Mouse (Mus musculus) lung, postnatal 4 days (tissue): Measurements from ENCODE around the gene Sgsm2.
A peak's percentile ranks its signal among the peaks of the same experiment; 100 is the strongest.

ENCODE experiments used
- DNase-seq, 2 experiments: peaks; one replicate each; pipeline ENCODE4 v3.0.0; 2021

Gene Sgsm2

DNA sequence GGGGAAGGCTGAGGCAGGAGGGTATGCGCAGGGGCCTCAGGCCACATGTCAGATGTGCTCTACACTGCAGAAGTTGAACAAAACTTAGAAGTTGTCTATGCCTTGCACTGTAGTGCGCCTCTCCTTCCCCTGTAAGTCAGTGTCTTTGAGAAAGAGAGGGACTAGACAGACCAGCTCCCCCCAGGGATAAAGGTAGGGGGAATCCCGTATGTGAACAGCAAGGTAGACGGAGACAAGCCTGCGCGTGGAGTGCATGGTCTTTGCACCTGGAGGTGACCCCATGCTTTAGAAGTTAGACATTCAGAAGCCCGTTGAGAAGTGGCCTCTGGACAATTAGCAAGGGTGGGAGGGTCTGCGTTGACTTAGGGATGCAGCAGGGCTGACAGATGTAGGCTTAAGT, 56.1 kb downstream of the Sgsm2 start:
- no peak for DNase-seq

DNA sequence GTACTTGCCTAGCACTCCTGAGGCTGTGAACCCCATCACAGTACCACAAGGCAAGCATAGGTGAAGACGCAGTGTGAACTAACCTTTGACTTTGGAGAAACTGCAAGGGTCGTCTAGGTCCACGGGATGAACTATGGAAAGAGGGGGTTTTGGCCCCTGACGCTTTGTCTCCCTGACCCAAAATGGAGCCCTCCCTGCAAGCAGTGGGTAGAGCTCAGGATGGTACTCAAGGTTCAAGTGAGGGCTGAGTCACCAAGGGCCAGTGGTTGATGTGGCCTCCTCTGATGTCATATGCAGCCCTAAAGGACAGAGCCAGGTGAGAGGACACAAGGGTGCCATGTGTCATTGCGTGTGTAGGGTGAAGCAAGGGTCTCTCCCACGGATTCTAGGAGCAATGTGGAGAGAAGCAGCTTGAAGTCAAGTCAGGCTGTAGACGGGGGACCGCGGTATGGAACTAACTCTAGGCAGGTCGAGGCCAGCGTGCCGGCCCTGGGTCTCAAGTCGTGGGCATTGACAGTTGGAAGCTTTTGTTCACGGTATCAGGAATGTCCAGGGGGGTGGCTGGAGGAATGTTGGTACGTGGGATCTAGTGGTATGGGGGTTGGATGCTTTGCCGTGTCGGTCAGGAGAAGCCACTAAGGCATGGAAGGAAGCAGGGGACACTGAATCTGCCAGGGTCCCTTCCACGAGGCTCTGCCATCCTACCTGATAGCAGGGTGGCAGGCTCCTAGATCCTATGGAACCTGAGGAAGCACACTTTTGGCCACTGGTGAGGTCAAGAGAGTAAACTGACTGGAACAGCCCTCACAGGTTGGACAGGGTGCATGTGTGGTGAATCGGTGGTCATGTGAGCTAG, 56.8 kb downstream of the Sgsm2 start:
- peak in 1 of 2 experiments; percentile 21 for DNase-seq

- peak; percentile 82 to 84 for DNase-seq
Measured at GRCm38 (mm10) chr11:74838971-74839370, 57.9 kb downstream of the Sgsm2 start.

DNA sequence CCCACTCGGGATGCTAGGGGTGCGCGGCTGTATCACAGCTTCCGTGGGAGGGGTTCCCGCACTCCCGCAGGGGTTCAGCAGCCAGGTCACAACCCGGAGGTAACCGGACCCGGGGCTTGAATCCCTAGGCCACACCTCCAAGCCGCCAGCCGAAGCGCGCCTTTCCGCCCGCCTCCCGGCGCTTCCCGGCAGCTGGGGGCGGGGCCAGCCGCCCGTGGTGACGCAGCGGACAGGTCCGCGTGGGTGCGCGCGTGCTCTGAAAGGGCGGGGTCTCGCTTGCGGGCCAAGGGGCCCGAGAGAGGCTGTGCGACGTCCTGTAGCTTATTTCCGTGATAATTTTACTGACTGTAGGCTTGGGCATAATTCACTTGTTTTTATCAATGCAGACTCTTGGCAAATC, 58.4 kb downstream of the Sgsm2 start:
- DNase-seq: peak; percentile 97

DNA sequence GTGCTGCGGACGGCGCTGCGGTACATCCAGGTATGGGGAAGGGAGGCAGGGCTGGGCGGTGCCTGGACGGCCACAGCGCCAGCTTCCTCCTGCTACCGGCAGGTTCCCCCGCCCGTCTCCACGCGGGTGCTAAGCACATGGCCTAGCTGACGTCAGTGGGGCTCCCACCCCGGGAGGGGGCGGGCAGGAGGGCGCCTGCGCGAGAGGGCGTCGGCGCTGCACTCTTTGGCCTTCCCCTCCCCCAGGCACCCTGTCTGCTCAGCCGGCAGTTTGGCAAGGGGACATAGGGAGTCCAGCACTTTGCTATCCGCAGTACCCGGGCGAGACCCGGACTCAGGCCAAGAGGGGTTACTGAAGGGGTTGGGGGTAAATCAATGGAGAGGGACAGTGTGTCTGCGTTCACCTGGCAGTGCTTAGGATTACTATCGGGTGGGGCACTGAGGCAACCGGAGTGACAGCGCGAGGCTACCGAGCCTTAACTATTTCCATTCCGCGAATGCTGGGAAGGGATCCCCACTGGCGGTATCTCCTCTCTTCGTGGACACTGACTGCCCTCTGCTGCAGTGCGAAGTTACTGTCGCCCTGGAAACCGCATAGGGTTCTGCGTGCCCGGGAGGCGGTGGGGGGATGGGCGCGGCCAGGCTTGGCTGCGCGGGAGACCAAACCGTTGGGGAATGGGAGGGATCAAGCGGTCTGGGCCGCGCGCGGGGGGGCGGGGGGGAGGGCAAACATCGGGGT, 59.0 kb downstream of the Sgsm2 start:
- peak; percentile 98 for DNase-seq

DNA sequence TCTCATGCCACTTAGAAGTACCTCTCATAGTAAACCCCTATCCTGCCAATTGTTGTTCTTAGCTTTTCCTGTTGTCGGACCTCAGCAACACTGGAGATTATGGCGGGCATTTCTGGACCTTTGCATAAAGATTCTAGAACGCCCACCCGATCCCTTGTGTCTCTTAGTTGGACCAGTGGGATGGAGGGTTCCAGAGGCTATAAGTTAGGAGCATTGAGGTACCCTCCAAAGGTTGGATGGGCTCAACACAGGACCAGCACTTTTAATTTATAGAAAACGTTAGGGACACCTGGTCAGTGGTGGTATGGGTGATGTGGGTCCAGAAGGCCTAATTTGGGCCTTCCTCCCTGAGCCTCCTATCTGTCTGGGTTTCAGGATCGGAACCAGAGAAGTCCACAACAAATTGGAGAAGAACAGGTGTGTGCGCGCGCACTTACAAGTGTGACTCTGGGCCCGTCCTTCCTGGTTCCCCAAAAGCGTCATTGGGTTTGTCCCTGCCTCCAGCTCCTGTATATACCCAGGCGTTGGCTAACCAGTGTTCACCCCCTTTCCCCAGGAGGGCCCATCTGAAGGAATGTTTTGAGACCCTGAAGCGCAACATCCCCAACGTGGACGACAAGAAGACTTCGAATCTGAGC, 59.7 kb downstream of the Sgsm2 start:
- no peak for DNase-seq

- peak in 1 of 2 experiments; percentile 27 for DNase-seq
Measured at GRCm38 (mm10) chr11:74836225-74837055, 60.4 kb downstream of the Sgsm2 start.

GRCm38 (mm10) chr11:74835593-74836224, 61.2 kb downstream of the Sgsm2 start:
- no peak for DNase-seq

DNA sequence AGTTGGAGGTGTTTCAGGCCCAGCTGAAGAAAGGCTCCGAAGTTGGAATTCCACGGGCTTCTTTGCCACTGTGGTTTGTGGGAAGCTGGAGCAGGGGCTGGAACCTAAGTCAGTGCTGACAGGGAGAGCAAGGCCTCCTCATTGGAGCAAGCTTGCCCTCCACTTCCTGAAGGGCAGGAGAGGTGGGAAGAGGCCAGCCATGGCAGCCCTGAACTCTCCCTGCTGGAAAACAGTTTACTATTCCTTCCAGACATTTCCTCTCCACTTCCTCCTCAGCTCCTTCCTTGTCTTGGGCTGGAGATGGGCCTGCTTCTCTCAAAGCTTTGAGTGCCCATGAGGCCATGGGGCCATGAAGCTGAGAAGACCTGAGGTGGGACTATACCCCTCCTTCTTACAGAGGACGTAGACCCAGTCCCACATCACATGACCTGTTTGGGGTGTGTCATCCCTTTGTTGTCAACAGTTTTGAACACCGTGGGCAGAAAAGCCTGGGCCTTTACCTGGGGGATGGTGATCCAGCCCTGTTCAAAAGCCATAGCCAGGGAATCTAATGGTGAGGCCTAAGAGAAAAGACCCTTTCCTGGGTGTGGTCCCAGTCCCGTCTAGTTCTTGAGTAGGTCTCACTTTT, 62.1 kb downstream of the Sgsm2 start:
- DNase-seq: peak in 1 of 2 experiments; percentile 36

- DNase-seq: peak in 1 of 2 experiments; percentile 21
Measured at GRCm38 (mm10) chr11:74834359-74834638, 62.6 kb downstream of the Sgsm2 start.

DNA sequence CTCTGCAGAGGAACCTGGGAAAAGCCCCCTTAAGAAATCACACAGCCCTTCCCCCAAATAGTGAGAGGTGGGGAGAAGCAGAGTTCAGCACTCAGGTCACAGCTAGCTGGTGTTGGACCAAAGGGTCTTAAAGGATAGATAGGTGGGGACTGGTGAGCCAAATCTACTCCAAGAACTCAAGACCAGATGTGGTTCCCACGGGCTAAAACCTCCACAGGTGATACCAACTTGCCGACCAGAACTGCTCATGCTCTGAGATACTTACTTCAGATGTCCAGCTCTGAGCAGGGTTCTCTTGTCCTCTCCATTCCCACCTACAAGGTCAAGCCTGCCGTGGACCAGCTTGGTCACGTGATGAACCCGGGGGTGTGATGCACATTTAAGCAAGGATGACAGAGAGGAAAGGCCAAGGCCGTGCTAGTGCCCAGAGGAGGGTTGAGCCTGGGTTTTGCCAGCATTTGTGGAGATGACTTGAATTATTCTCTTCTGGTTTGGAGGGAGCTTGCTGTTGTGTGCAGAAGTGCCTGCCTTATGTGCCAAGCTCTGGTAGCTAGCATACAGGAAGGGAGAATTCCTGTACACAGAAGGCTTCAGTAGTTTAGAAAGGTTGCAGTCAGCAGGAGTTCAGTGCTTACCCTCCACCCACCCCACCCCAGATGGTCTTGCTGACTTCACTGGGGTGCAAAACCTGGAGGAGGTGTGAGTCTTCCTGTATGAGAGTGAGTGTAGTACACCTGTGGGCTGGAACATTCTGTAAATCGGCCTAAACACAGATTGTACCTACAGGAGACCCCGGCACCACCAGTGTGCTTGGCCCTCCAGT, 63.1 kb downstream of the Sgsm2 start:
- no peak for DNase-seq

DNA sequence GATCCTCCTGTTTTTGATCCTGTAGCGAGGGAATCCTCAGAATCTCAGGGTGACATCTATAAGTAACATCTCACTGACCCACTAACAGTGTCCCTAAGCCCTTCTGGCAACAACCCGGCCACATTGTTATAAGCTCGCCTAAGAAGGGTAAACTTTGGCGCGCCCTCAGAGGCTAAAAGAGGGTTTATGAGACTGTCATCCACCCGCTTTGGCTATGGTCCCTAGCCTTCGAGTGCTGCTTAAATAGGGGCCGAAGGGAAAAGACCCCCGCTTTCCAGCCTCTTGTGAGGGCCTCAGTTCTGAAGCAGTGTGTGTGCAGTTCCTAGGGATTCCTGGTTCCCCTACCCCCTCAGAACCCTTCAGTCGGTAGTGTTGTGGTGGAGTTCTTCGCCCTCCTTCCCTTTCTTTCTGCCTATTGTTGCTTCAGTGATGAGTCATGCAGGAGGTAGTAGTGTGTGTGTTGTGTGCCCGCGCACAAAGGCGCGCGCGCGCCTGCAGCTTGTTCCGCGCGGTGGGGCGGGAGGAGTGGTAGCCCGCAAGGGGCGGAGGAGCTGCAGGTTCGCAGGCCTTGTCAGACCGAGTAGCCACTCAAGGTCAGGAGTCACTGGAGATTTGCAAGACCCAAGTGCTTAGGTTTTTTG, 64.2 kb downstream of the Sgsm2 start:
- DNase-seq: peak; percentile 80 to 87

- DNase-seq: peak; percentile 99 to 100
Measured at GRCm38 (mm10) chr11:74831606-74832451, 65.0 kb downstream of the Sgsm2 start.

DNA sequence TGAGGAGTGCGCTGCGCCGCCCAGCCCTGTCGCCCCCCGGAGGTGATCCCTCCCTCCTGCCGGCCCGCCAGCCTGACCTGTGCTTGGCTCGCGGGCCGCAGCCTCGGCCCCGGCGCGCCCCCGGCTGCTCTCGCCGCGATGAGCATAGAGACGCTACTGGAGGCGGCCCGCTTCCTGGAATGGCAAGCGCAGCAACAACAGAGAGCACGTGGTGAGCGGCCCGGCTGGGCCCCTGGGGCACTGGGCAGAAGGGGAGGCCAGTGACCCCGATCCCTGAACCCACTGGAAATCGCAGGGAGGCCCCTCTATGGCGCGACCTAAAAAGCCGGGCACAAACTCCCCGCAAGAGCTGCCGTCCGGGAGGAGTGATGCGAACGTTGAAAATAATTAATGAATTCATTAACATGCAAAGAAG, 65.7 kb downstream of the Sgsm2 start:
- DNase-seq: peak; percentile 68 to 77

DNA sequence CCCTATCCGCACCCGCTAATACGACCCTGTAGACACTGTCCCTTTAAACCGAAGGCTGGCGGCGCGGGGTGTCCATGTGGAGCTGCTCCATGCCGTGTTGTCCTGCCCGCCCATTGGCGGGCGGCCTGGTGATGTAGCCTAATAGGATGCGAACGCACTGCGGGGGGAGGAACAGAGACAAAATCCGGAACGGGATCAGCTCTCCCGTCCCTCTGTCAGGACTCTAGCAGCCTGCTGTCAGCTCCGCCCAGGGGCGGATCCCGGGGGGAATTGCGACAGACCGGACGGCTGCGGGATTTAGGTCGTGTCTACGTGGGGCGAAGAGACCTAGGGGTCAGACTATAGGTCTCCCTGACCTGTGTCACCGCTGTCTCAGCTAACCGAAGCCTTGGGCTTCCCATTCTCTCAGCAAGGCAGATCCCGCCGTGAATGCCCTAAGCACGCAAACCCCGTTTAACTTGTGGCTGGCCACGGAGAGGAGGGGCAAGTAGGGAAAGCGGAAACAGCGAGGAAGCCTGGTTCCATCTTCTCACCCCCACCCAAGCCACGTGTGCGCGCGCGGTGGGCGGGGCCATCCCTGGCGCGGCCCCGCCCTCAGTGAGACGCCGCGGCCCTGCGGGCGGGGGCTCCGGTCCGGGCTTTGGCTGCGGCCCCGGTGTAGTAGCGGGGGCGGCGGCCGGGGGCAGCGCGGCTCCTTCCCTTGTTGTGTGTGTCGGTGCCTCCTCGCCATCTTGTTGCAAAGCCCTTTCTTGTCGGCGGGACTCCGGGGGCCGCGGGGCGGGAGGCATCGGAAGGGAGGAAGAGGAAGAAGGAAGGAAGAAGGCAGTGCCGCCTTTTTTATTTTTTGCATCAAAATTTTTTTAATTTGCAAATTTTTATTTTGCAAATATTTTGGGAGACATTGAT, 66.4 kb downstream of the Sgsm2 start, which contains the start of gene Mnt:
Gene Mnt, plus strand, starts transcription at position 665 of the 906 bp plus-strand sequence.
- peak; percentile 98 to 100 for DNase-seq

DNA sequence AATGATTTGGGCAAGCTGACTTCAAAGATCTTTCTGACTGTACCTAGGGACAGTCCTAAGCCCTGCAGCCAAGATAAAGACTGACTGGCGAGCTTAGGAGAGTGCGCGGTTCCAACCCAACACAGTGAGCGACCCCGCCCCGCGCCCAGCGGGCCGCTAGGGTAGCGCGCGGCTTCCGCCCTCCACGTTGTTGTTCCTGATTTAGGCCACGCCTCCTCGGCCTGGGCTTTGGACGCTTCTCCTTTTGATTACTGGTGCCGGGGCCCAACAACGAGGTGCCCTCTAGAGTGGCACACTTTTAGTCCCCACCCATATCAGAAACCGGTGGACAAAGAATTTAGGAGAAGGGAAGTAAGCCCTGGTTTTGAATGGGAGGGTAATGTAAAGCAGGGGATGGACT, 67.0 kb downstream of the Sgsm2 start:
- peak; percentile 93 to 94 for DNase-seq

- DNase-seq: no peak
Measured at GRCm38 (mm10) chr11:74828965-74829550, 67.8 kb downstream of the Sgsm2 start.
